28 mouse cellular contexts compared by ENCODE assay signal in genomic region chr4:96139226-96139625, GRCm38 (mm10). TPM values are rescaled to one million over a fixed set of nuclear protein-coding genes. Genes with fewer than 3 reads are reported as not detected.
"Had no signal": no experiment of that assay in that cellular context is flagged by ENCODE, and none has a peak within 500 bp of the region (broad histone marks: within the 10 kb centered on the region; RNA-seq: fewer than 3 reads in every experiment).

No protein-coding gene starts in this region.

- H3K27me3 ChIP-seq: kidney, embryonic 15.5 days; limb, embryonic 12.5 days; limb, embryonic 15.5 days; megakaryocyte, embryonic 14.5 days; midbrain, embryonic 13.5 days; neural tube, embryonic 13.5 days had no signal

- H3K4me1 ChIP-seq: kidney, embryonic 15.5 days; limb, embryonic 12.5 days; limb, embryonic 15.5 days; megakaryocyte, embryonic 14.5 days; midbrain, embryonic 10.5 days; midbrain, embryonic 13.5 days; neural tube, embryonic 13.5 days had no signal

- H3K36me3 ChIP-seq: kidney, embryonic 15.5 days; limb, embryonic 12.5 days; limb, embryonic 15.5 days; midbrain, embryonic 10.5 days; midbrain, embryonic 13.5 days; neural tube, embryonic 13.5 days had no signal

- H3K9me3 ChIP-seq: kidney, embryonic 15.5 days; limb, embryonic 12.5 days; limb, embryonic 15.5 days; megakaryocyte, embryonic 14.5 days; midbrain, embryonic 10.5 days; midbrain, embryonic 13.5 days; neural tube, embryonic 13.5 days had no signal

- H3K9ac ChIP-seq: kidney, embryonic 15.5 days; limb, embryonic 12.5 days; limb, embryonic 15.5 days; liver, embryonic 14.5 days; liver, postnatal 0 days; lung, embryonic 14.5 days; midbrain, embryonic 13.5 days; neural tube, embryonic 13.5 days had no signal

- H3K27ac ChIP-seq: kidney, embryonic 15.5 days; limb, embryonic 12.5 days; limb, embryonic 15.5 days; liver, embryonic 14.5 days; midbrain, embryonic 10.5 days; midbrain, embryonic 13.5 days; neural tube, embryonic 13.5 days had no signal

- ATAC-seq: liver, postnatal 0 days; lung, postnatal 0 days; midbrain, embryonic 13.5 days; midbrain, embryonic 16.5 days had no signal

- DNase-seq: kidney, adult 11 months; kidney, adult 8-10 months; kidney, postnatal 10 days; kidney, postnatal 36 days; left cerebral cortex, postnatal 4 days; liver, postnatal 0 days; lung, embryonic 14.5 days; retina, postnatal 1 day; right cerebral cortex, postnatal 25 days; spleen, adult 18-20 months; thymus, adult 18-20 months; thymus, postnatal 36 days had no signal

- H3K4me3 ChIP-seq: kidney, embryonic 15.5 days; limb, embryonic 12.5 days; limb, embryonic 15.5 days; megakaryocyte, embryonic 14.5 days; midbrain, embryonic 10.5 days; midbrain, embryonic 13.5 days; myocyte; neural tube, embryonic 13.5 days had no signal

- H3K4me2 ChIP-seq: kidney, embryonic 15.5 days; limb, embryonic 12.5 days; limb, embryonic 15.5 days; liver, embryonic 11.5 days; lung, embryonic 14.5 days; midbrain, embryonic 13.5 days; neural tube, embryonic 13.5 days had no signal

RNA-seq across cellular contexts. Expression of gene Cyp2j12, which starts 1.7 kb away (rescaled TPM):
- total RNA-seq: left cerebral cortex, postnatal 4 days; monocyte, adult 5-6 weeks; neutrophil, adult 5-6 weeks had no signal
- polyA plus RNA-seq: kidney, embryonic 15.5 days; limb, embryonic 12.5 days; limb, embryonic 15.5 days; liver, embryonic 11.5 days; liver, embryonic 14.5 days; liver, postnatal 0 days; lung, embryonic 14.5 days; lung, postnatal 0 days; midbrain, embryonic 10.5 days; midbrain, embryonic 13.5 days; midbrain, embryonic 16.5 days; myocyte; neural tube, embryonic 13.5 days; testis, adult 2 months; urinary bladder, adult 2 months had no signal
